Comparison of ENCODE assay signal across 22 mouse cellular contexts in the genomic region with DNA sequence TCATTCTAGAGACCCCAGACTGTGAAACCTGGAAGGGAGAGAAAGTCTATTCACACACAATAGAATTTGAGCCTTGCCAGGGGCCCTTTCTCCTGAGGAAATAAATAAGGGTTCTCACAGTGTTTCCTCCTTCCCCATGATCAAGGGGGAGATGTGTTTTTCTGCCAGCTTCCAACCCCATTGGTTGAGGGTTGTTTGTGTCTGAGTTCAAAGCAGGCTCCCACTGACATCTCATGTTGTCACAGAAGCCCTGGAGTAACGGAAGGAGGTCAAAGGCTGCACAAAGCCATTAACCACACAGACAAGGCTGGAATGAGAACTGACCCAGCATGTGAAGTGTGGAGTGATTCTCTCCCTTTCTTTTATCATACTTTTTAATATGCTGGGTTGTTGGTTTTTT.
DNase-seq lines count a peak whose midpoint lies in the region; ATAC-seq lines count a peak whose summit lies in the region.
"Had no signal": no experiment of that assay in that cellular context is flagged by ENCODE, and none has a peak within 500 bp of the region (broad histone marks: within the 10 kb centered on the region; RNA-seq: fewer than 3 reads in every experiment).

No protein-coding gene starts in this region.

- ATAC-seq in hindbrain, embryonic 11.5 days (ENCODE audit: low FRiP score) = peak; percentile 59; the same call in 1 of the 2 replicates
- ATAC-seq in hindbrain, embryonic 12.5 days (ENCODE audit: low FRiP score) = no peak
- peak; percentile 73; the same call in 1 of the 2 replicates for ATAC-seq in lung, embryonic 15.5 days (ENCODE audit: borderline replicate concordance, extremely low read depth, low FRiP score, low TSS enrichment)
- no peak for ATAC-seq in frontal cortex, adult (ENCODE audit: low TSS enrichment)
- ATAC-seq: CD4-positive, CD25-positive, alpha-beta regulatory T cell, adult 4 months; liver, embryonic 12.5 days; Patski had no signal

- no peaks in the 10 kb centered on the region for H3K36me3 ChIP-seq in hindbrain, embryonic 11.5 days (ENCODE audit: control insufficient read depth, insufficient read depth, low read length)
- H3K36me3 ChIP-seq in hindbrain, embryonic 12.5 days = no peaks in the 10 kb centered on the region
- no peaks in the 10 kb centered on the region for H3K36me3 ChIP-seq in lung, embryonic 15.5 days
- H3K36me3 ChIP-seq: embryonic facial prominence, embryonic 13.5 days; forebrain, embryonic 15.5 days; limb, embryonic 12.5 days; liver, embryonic 12.5 days had no signal

- no peak overlapping the region for H3K9ac ChIP-seq in hindbrain, embryonic 11.5 days (ENCODE audit: low read depth, low read length)
- H3K9ac ChIP-seq in hindbrain, embryonic 12.5 days = no peak overlapping the region
- no peak overlapping the region for H3K9ac ChIP-seq in lung, embryonic 15.5 days
- H3K9ac ChIP-seq: embryonic facial prominence, embryonic 13.5 days; forebrain, embryonic 15.5 days; limb, embryonic 12.5 days; liver, embryonic 12.5 days had no signal

- 0 out of 2 replicates have a peak, but pooled peaks cover 2% of the 10 kb centered on the region for H3K4me1 ChIP-seq in hindbrain, embryonic 11.5 days (replicated peaks; ENCODE audit: control insufficient read depth, insufficient read depth, low read length)
- peaks cover 25% of the 10 kb centered on the region for H3K4me1 ChIP-seq in hindbrain, embryonic 12.5 days
- H3K4me1 ChIP-seq in lung, embryonic 15.5 days = peaks cover 25% of the 10 kb centered on the region

- no peak overlapping the region for H3K4me3 ChIP-seq in hindbrain, embryonic 11.5 days (ENCODE audit: low read depth, low read length)
- no peak overlapping the region for H3K4me3 ChIP-seq in hindbrain, embryonic 12.5 days
- H3K4me3 ChIP-seq in lung, embryonic 15.5 days = no peak overlapping the region
- H3K4me3 ChIP-seq: embryonic facial prominence, embryonic 13.5 days; forebrain, embryonic 15.5 days; limb, embryonic 12.5 days; liver, embryonic 12.5 days had no signal

- no peak overlapping the region for H3K4me2 ChIP-seq in hindbrain, embryonic 11.5 days (replicated peaks; ENCODE audit: low read depth, low read length)
- no peak overlapping the region for H3K4me2 ChIP-seq in hindbrain, embryonic 12.5 days (replicated peaks)
- no peak overlapping the region for H3K4me2 ChIP-seq in lung, embryonic 15.5 days
- H3K4me2 ChIP-seq: embryonic facial prominence, embryonic 13.5 days; forebrain, embryonic 15.5 days; limb, embryonic 12.5 days; liver, embryonic 12.5 days had no signal

- no peaks in the 10 kb centered on the region for H3K27me3 ChIP-seq in hindbrain, embryonic 11.5 days (ENCODE audit: control insufficient read depth, insufficient read depth, low read length)
- H3K27me3 ChIP-seq in hindbrain, embryonic 12.5 days = no peaks in the 10 kb centered on the region
- H3K27me3 ChIP-seq in lung, embryonic 15.5 days = no peaks in the 10 kb centered on the region
- H3K27me3 ChIP-seq: embryonic facial prominence, embryonic 13.5 days; forebrain, embryonic 15.5 days; limb, embryonic 12.5 days; liver, embryonic 12.5 days; Patski had no signal

- H3K27ac ChIP-seq in hindbrain, embryonic 11.5 days (ENCODE audit: low read depth, low read length) = 0 out of 2 replicates have a peak overlapping the region, but pooled peaks have one; percentile 1
- no peak overlapping the region for H3K27ac ChIP-seq in hindbrain, embryonic 12.5 days
- H3K27ac ChIP-seq in lung, embryonic 15.5 days = no peak overlapping the region
- H3K27ac ChIP-seq: embryonic facial prominence, embryonic 13.5 days; forebrain, embryonic 15.5 days; limb, embryonic 12.5 days; liver, embryonic 12.5 days had no signal

- DNase-seq in hindbrain, embryonic 11.5 days (ENCODE audit: low spot score) = peak; percentile 19
- no peak for DNase-seq in lung, adult 18-20 months
- peak; percentile 77 for DNase-seq in embryo, embryonic 10 days (ENCODE audit: low spot score)
- peak; percentile 16 for DNase-seq in lung, postnatal 36 days
- DNase-seq: adrenal gland, postnatal 10 days; cerebellum, adult 11 months; cerebellum, postnatal 25 days; gastrocnemius, postnatal 36 days; kidney, adult 18-20 months; midbrain, embryonic 14.5 days; right cerebral cortex, postnatal 14 days; spleen, adult 18-20 months; thymus, postnatal 25 days had no signal

- no peaks in the 10 kb centered on the region for H3K9me3 ChIP-seq in hindbrain, embryonic 11.5 days (ENCODE audit: control insufficient read depth, low read length)
- no peaks in the 10 kb centered on the region for H3K9me3 ChIP-seq in hindbrain, embryonic 12.5 days (replicated peaks)
- no peaks in the 10 kb centered on the region for H3K9me3 ChIP-seq in lung, embryonic 15.5 days
- H3K9me3 ChIP-seq: embryonic facial prominence, embryonic 13.5 days; forebrain, embryonic 15.5 days; limb, embryonic 12.5 days; liver, embryonic 12.5 days had no signal

- 3% methylated on average over 1 of the region's 1 CpGs for WGBS in hindbrain, embryonic 11.5 days
- 7% methylated on average over 1 of the region's 1 CpGs for WGBS in hindbrain, embryonic 12.5 days
- WGBS in lung, embryonic 15.5 days = 54% methylated on average over 1 of the region's 1 CpGs

Comparison
In these comparisons a context has a peak if more than half of its experiments do, and no peak if none do; other contexts are left out.
1. ATAC-seq: peak in hindbrain, embryonic 11.5 days (single experiment) and lung, embryonic 15.5 days (single experiment); none in hindbrain, embryonic 12.5 days (single experiment) and frontal cortex, adult (single experiment).
2. DNase-seq: peak in hindbrain, embryonic 11.5 days (single experiment), embryo, embryonic 10 days (single experiment) and lung, postnatal 36 days (single experiment); none in lung, adult 18-20 months (0 of 2).